Comparison of ENCODE assay signal across 8 mouse cellular contexts in genomic region chr5:115490638-115491000, GRCm38 (mm10). TPM values are rescaled to one million over a fixed set of nuclear protein-coding genes. Genes with fewer than 3 reads are reported as not detected.
DNase-seq lines count a peak whose midpoint lies in the region; ATAC-seq and TF ChIP-seq lines count a peak whose summit lies in the region.

No protein-coding gene starts in this region.

- no peak for TF ChIP-seq EP300 in stomach, postnatal 0 days (optimal IDR thresholded peaks at IDR 0.05)
- no peak for TF ChIP-seq EP300 in liver, embryonic 14.5 days (IDR thresholded peaks at IDR 0.05; ENCODE audit: low read depth)

- DNase-seq in cerebellum, adult 9-10 months, result peak; percentile 48
- no peak for DNase-seq in cerebellum, postnatal 25 days
- DNase-seq in stomach, postnatal 0 days (ENCODE audit: low spot score), result no peak
- DNase-seq in liver, embryonic 14.5 days (ENCODE audit: low read depth in 3 of 3, low spot score in 3 of 3), result no peak
- no peak for DNase-seq in urinary bladder, adult 2 months (ENCODE audit: low spot score)
- DNase-seq in frontal cortex, adult 2 months (ENCODE audit: extremely low spot score in 1 of 2, low spot score in 1 of 2), result no peak
- DNase-seq in urinary bladder, postnatal 14 days (ENCODE audit: low spot score), result no peak

- 8% methylated on average over 8 of the region's 8 CpGs for WGBS in stomach, embryonic 14.5 days
- WGBS in stomach, postnatal 0 days, result 10% methylated on average over 8 of the region's 8 CpGs
- 8% methylated on average over 8 of the region's 8 CpGs for WGBS in liver, embryonic 14.5 days (ENCODE audit: insufficient replicate concordance)

- peaks cover 16% of the 10 kb centered on the region; the same call in 1 of the 2 replicates for H3K4me1 ChIP-seq in stomach, embryonic 14.5 days (ENCODE audit: control insufficient read depth, insufficient read depth, low read length)
- no peaks in the 10 kb centered on the region for H3K4me1 ChIP-seq in stomach, postnatal 0 days (replicated peaks; ENCODE audit: control insufficient read depth, insufficient read depth)
- H3K4me1 ChIP-seq in liver, embryonic 14.5 days (replicated peaks; ENCODE audit: control insufficient read depth in 2 of 2, insufficient read depth in 2 of 2, low read length in 1 of 2), result peaks cover 14 to 22% of the 10 kb centered on the region in 2 experiments

- peak overlapping the region; percentile 1 for H3K4me3 ChIP-seq in stomach, embryonic 14.5 days (ENCODE audit: low read depth, low read length)
- H3K4me3 ChIP-seq in stomach, postnatal 0 days (ENCODE audit: low read depth, low read length), result no peak overlapping the region
- H3K4me3 ChIP-seq in liver, embryonic 14.5 days (ENCODE audit: insufficient read depth in 1 of 2, low read depth in 2 of 2, low read length in 2 of 2), result 0 out of 4 replicates have a peak overlapping the region, but pooled peaks of 1 of the 2 experiments have one; percentile 4

- ATAC-seq in stomach, embryonic 14.5 days (ENCODE audit: insufficient number of reproducible peaks, insufficient read depth, low FRiP score, low read depth), result no peak
- ATAC-seq in stomach, postnatal 0 days (ENCODE audit: low FRiP score, low TSS enrichment), result no peak
- ATAC-seq in liver, embryonic 14.5 days (ENCODE audit: insufficient read depth), result no peak

- no peaks in the 10 kb centered on the region for H3K36me3 ChIP-seq in stomach, embryonic 14.5 days (ENCODE audit: control insufficient read depth, insufficient read depth, low read length)
- H3K36me3 ChIP-seq in stomach, postnatal 0 days (ENCODE audit: control insufficient read depth, insufficient read depth, low read length), result no peaks in the 10 kb centered on the region
- no peaks in the 10 kb centered on the region for H3K36me3 ChIP-seq in liver, embryonic 14.5 days (replicated peaks; ENCODE audit: control insufficient read depth, insufficient read depth, low read depth)

- no peak overlapping the region for H3K9ac ChIP-seq in stomach, embryonic 14.5 days (replicated peaks; ENCODE audit: low read depth, low read length)
- H3K9ac ChIP-seq in stomach, postnatal 0 days (ENCODE audit: low read length), result no peak overlapping the region
- H3K9ac ChIP-seq in liver, embryonic 14.5 days (replicated peaks), result peak overlapping the region; percentile 15

- no peak for TF ChIP-seq CTCF in stomach, postnatal 0 days (IDR thresholded peaks at IDR 0.05; ENCODE audit: low read depth)
- no peak for TF ChIP-seq CTCF in liver, embryonic 14.5 days (IDR thresholded peaks at IDR 0.05; ENCODE audit: low read depth)

- H3K4me2 ChIP-seq in stomach, embryonic 14.5 days (replicated peaks; ENCODE audit: low read depth, low read length), result peak overlapping the region; percentile 33
- no peak overlapping the region; the same call in 1 of the 2 replicates for H3K4me2 ChIP-seq in stomach, postnatal 0 days (replicated peaks; ENCODE audit: low read depth)
- peak overlapping the region; percentile 78 for H3K4me2 ChIP-seq in liver, embryonic 14.5 days (ENCODE audit: low read depth)

- H3K9me3 ChIP-seq in stomach, embryonic 14.5 days (ENCODE audit: control insufficient read depth, low read depth, low read length), result no peaks in the 10 kb centered on the region
- no peaks in the 10 kb centered on the region for H3K9me3 ChIP-seq in stomach, postnatal 0 days (ENCODE audit: control insufficient read depth, low read length)
- no peaks in the 10 kb centered on the region for H3K9me3 ChIP-seq in liver, embryonic 14.5 days (ENCODE audit: control insufficient read depth, low read length)

- peak overlapping the region; percentile 35; the same call in 1 of the 2 replicates for H3K27ac ChIP-seq in stomach, embryonic 14.5 days (ENCODE audit: low read length)
- H3K27ac ChIP-seq in stomach, postnatal 0 days (replicated peaks), result no peak overlapping the region
- H3K27ac ChIP-seq in liver, embryonic 14.5 days, result peak overlapping the region; percentile 99

- no peaks in the 10 kb centered on the region for H3K27me3 ChIP-seq in stomach, embryonic 14.5 days (ENCODE audit: control insufficient read depth, insufficient read depth, low read length)
- H3K27me3 ChIP-seq in stomach, postnatal 0 days (ENCODE audit: control insufficient read depth, insufficient read depth, low read length), result no peaks in the 10 kb centered on the region
- H3K27me3 ChIP-seq in liver, embryonic 14.5 days (ENCODE audit: control insufficient read depth, insufficient read depth, low read length), result no peaks in the 10 kb centered on the region

RNA-seq across cellular contexts. Expression of gene Sirt4, which starts 6.1 kb away (rescaled TPM):
- polyA plus RNA-seq in stomach, embryonic 14.5 days (2014; fragmentation: Nextera tagmentation; extraction: Ambion mirVana), result 20.9 and 23.5 TPM in 2 replicates
- polyA plus RNA-seq in stomach, postnatal 0 days (2015; fragmentation: Nextera tagmentation; extraction: Ambion mirVana), result 10.1 and 11.5 TPM in 2 replicates
- polyA plus RNA-seq in liver, embryonic 14.5 days (2012; rRNA removed), result 8.4 and 9.4 TPM in 2 replicates
- 2.8 and 3.9 TPM in 2 replicates for polyA plus RNA-seq in liver, embryonic 14.5 days (2014; fragmentation: Nextera tagmentation; extraction: Ambion mirVana)
- 56.1 and 75.8 TPM in 2 replicates for polyA plus RNA-seq in urinary bladder, adult 2 months (2012; rRNA removed)
- polyA plus RNA-seq in frontal cortex, adult 2 months (2012; rRNA removed), result 86.3 and 86.5 TPM in 2 replicates

RNA-seq across cellular contexts. Expression of gene Pxn, which starts 15.9 kb away (rescaled TPM):
- polyA plus RNA-seq in stomach, embryonic 14.5 days (2014; fragmentation: Nextera tagmentation; extraction: Ambion mirVana), result 15.9 and 17.7 TPM in 2 replicates
- 21.1 and 25.8 TPM in 2 replicates for polyA plus RNA-seq in stomach, postnatal 0 days (2015; fragmentation: Nextera tagmentation; extraction: Ambion mirVana)
- 12.9 and 13.7 TPM in 2 replicates for polyA plus RNA-seq in liver, embryonic 14.5 days (2012; rRNA removed)
- 4.8 and 5.6 TPM in 2 replicates for polyA plus RNA-seq in liver, embryonic 14.5 days (2014; fragmentation: Nextera tagmentation; extraction: Ambion mirVana)
- 68.7 and 73.4 TPM in 2 replicates for polyA plus RNA-seq in urinary bladder, adult 2 months (2012; rRNA removed)
- polyA plus RNA-seq in frontal cortex, adult 2 months (2012; rRNA removed), result 35.3 and 36.9 TPM in 2 replicates

RNA-seq across cellular contexts. Expression of gene Pla2g1b, which starts 24.6 kb away (rescaled TPM):
- 16.7 and 20.2 TPM in 2 replicates for polyA plus RNA-seq in stomach, embryonic 14.5 days (2014; fragmentation: Nextera tagmentation; extraction: Ambion mirVana)
- polyA plus RNA-seq in stomach, postnatal 0 days (2015; fragmentation: Nextera tagmentation; extraction: Ambion mirVana), result 464 and 489 TPM in 2 replicates
- polyA plus RNA-seq in liver, embryonic 14.5 days (2012; rRNA removed), result not detected in 2 replicates
- not detected in 2 replicates for polyA plus RNA-seq in liver, embryonic 14.5 days (2014; fragmentation: Nextera tagmentation; extraction: Ambion mirVana)
- polyA plus RNA-seq in urinary bladder, adult 2 months (2012; rRNA removed), result not detected in 2 replicates
- not detected in 2 replicates for polyA plus RNA-seq in frontal cortex, adult 2 months (2012; rRNA removed)

Comparison
In these comparisons a context has a peak if more than half of its experiments do, and no peak if none do; other contexts are left out.
1. RNA of gene Pla2g1b, which starts 24.6 kb away (polyA plus RNA-seq): 464 to 489 TPM in stomach, postnatal 0 days; 16.7 to 20.2 TPM in stomach, embryonic 14.5 days, not detected in liver, embryonic 14.5 days, not detected in urinary bladder, adult 2 months and not detected in frontal cortex, adult 2 months; every median in the first group is over 10 times any median in the second.